Mouse (Mus musculus) liver, adult (tissue): Measurements from ENCODE around the gene Gdpgp1.

Experiments
- GATA4 ChIP-seq: IDR thresholded peaks from 2 replicates; pipeline ENCODE4 v1.6.1; 2014; ENCODE audit warnings: mild to moderate bottlenecking, low read length; ENCODE audit not compliant: insufficient replicate concordance

Gdpgp1 gene

DNA sequence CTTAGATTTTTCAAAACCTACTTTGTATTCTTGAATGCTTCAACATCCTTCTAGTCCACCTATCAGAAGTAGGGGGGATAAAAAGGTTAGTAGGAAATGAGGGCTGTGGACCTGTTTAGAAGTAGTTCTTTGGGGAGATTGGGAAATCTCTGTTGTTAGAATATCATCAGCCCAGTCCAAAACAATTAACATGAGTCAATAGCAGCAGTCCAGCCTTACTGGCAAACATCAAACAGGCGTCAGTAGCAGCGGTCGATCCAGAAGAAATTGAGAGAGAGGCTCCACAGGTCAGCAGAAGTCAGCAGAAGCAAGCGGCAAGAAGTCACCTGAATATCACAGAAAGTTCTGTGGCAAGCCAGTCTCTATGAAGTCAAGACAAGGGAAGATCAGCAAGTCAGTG, 12.2 kb downstream of the Gdpgp1 start:
- no peak for TF ChIP-seq GATA4

DNA sequence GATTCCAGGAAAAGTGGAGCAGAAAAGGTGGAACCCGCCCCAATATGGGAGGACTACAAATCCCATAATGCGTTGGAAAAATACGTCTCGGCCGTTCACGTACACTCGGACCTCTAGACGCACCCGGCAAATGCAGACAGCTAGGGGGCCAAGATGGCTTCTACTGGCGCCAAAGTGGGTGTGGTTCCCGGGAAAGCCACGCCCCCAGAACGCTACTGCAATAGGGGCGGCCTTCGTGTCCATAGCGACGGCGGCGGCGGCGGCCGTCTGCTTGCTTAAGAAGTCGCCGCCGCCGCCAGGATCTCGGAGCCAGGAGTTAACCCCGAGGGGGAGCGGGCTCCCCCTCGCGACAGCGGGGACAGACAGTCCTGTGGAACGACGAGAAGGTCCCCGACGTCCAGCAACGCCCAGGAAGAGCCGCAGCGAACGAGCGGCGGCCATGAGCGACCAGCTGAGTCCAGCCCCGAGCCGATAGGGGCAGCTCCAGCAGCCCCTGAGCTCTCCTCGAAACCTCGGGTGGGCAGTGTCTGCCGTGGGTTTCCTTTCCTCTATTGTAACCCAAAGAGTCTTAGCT, 13.6 kb downstream of the Gdpgp1 start, which contains the start of gene Ttll13:
Ttll13 (plus strand) TSS at position 229 of the 574 bp plus-strand sequence.
- TF ChIP-seq GATA4, result peak; percentile 32; the same call in 1 of the 2 replicates

DNA sequence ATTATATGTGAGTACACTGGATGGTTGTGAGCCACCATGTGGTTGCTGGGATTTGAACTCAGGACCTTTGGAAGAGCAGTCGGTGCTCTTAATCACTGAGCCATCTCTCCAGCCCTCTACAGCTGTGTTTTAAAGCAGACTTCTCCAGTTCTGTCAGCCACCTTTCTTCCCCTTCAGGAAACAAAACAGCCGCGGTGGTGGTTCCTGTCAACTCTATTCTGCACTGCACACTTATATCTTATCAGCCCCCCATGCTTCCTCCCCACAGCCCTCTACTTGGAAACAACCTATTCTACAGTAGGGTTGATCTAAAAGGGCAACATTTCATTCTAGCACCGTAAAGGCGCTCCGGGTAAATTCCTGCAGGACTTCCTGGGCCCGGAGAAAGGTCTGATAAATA, 14.2 kb downstream of the Gdpgp1 start:
- peak; percentile 36; the same call in 1 of the 2 replicates for TF ChIP-seq GATA4

DNA sequence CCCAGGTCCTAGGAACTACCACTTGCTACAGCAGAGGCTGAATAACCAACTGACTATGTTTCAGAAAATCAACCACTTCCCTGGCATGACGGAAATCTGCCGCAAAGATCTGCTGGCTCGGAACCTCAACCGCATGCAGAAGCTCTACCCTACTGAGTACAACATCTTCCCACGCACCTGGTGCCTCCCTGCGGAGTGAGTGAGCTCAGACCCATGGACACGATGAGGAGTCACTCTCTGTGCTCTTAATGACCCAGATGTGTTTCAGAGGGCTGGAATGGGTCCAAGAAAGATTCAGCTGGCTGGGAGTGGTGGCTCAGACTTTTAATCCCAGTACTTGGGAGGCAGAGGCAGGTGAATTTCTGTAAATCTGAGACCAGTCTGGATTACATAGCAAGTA, 19.8 kb downstream of the Gdpgp1 start:
- TF ChIP-seq GATA4, result no peak

DNA sequence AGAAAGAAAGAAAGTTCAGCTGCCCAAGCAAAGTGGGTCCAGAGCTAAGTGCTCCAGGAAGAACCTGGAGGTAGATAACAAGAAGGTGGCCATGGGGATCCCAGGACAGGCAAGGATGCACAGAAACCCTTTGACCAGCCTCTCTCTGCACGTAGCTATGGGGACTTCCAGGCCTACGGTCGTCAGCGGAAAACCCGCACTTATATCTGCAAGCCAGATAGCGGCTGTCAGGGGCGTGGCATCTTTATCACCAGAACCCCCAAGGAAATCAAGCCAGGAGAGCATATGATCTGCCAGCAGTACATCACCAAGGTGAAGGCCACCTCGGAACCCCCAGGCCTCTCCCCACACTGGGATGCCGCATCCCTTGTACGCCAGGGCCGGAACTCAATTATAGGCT, 20.2 kb downstream of the Gdpgp1 start:
- no peak for TF ChIP-seq GATA4

DNA sequence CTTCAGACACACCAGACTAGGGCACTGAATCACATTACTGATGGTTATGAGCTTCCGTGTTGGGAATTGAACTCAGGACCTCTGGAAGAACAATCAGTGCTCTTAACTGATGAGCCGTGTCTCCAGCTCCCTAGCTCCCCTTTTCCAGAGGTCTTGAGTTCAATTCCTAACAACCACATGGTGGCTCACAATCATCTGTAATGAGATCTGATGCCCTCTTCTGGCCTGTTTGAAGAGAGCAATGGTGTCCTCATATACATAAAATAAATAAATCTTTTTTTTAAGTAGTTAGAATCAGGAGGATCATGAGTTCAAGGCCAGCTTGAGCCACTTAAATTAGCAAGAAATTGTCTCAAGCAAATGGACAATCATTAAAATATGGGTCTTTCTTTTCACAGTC, 23.3 kb downstream of the Gdpgp1 start:
- TF ChIP-seq GATA4, result no peak

DNA sequence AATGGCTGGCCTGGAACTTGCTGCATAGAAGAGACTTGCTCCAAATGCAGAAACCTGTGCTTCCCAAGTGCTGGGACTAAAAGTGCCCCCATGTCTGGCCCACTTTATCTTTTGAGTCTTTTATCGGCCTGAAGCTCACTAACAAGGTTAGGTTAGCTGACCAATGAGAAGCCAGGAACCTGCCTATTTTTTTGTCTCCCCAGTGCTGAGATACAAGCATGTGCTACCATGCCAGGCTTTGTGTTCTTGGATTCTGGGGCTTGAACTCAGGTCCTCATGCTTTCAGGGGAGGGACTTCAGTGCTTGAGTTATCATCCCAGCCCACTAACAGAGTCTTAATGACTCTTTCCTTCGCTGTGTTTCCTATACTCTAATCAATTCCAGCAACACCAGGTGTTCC, 25.0 kb downstream of the Gdpgp1 start:
- no peak for TF ChIP-seq GATA4

DNA sequence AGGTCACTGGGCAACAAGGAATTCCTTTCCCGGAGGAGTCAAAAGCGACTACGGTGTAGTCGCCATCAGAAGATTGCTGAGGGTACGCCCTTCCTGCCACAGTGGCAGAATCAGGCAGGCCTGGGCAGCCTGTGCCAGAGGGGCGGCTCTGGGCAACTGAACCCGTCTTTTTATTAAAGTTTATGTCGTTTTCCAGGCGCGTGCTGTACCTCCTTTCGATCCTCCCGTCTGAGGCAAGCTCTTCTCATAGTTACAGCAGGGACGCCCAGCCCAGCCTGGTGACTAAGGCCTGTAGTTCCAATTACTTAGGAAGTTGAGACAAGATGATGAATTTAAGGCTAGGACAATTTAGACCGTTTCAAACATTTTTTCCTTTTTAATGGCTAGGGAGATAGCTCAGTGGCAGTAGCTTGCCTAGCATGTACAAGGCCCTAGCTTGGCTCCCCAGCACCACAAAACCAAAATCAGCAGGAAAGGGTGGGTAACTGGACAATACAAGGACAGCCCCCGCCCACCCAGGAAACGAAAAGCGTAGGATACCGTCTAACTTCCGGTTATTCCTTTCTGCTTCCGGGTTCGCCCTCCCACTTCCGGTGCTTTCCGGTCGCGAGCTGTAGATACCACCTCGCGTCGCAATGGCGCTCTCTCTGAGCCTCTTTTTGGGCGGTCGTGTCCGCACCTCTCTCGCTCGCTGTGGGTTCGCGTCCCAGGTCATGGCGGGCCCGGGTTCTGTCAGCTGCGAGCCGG, 28.1 kb downstream of the Gdpgp1 start, which contains the start of gene Ngrn:
Ngrn (plus strand) TSS at position 591 of the 747 bp plus-strand sequence.
- peak; percentile 67; the same call in 1 of the 2 replicates for TF ChIP-seq GATA4

DNA sequence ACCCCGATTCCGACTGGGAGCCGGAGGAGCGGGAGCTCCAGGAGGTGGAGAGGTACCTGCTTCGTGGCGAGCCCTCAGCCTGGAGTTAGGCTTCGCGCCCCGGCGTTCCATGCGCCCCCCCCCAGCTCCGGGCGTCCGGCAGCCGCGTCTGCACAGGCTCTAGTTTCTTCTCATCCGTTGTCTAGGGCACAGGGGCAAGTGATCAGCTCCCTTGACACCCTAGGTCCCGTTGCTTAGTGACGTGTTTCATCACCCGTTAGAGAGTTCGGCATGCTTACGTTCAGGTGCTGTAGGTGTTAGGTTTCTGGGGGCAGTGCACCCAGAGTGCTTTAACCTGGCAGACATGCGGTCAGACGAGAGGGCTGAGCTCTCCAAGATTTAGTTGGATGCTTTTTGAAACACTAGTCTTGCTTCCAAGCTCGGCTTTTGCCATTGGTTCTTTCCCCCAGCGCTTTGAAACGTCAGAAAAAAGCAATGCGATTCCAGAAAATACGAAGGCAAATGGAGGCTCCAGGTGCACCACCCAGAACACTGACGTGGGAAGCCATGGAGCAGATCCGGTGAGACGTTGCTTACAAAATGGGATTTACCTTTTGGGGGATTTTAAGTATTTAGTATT, 28.8 kb downstream of the Gdpgp1 start:
- TF ChIP-seq GATA4, result no peak

DNA sequence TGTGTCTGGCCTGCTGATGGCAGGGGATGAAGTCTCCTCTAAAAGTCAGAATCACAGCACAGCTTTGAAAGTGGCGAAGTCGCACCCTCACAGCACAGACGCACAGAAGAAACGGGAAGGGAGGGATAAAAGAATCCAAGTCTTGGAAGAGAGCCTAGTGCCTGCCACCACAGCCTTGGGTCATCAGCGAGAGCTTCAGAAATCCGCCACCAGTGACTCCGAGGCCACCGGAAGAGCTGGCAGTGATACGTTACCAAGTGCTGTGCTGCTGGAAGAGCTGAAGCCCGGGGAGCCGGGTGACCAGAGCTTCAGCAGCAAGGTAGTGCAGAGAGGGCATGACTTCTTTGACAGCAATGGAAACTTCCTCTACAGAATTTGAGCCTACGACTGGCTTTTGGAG, 31.9 kb downstream of the Gdpgp1 start:
- TF ChIP-seq GATA4, result no peak

DNA sequence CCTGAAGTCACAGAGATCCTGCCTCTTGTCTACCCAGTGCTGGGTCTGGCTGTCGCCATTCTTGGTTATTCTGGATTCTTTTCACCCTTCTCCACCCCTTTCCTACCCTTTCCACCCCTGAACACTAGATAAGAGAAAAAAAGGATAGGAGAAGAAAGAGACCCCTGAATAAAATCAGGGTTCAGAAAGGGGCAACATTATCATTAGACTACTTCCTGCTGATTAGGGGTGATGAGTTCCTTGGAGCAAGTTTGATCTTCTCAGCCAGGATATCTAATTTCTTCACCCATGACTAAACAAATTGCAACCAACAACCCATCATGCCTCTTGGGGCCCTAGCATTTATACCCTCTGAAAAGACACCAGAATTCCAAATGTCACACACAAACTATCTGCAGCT, 35.1 kb downstream of the Gdpgp1 start:
- TF ChIP-seq GATA4, result no peak

DNA sequence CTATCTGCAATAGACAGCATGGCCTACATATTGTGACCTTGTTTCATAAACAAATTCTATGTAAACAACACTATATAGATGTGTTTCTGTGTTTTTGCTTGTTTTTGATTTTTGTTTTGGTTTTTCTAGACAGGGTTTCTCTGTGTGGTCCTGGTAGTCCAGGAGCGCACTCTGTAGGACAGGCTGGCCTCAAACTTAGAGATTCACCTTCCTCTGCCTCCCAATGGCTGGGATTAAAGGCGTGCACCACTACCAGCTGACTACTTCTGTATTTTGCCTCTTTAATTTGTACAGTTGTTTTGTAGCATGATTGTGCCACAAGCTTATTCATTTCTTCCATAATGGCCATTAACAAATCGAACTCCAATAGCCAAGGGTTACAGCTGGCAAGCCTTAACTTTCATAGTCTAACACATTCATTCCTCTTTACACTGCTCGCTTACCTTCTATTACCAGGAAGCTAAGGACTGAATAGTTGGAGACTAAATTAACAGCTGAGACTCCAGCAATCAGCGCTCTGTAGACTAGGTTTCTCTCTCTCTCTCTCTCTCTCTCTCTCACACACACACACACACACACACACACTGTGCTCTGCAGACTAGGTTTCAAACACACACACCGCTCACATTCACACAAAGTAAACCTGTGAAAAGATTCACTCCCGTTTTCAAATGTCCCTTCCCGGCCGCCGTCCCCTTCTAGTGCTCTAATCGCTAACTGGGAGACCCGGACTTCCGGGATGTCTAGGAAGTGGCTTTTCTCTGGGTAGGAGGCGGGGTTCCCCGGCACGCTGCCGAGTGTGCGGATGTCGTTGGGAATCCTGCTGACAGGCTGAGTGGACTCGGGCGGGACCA, 36.5 kb downstream of the Gdpgp1 start, which contains the start of gene Vps33b:
Vps33b (plus strand) TSS at position 753 of the 854 bp plus-strand sequence.
- TF ChIP-seq GATA4, result peak; percentile 91

DNA sequence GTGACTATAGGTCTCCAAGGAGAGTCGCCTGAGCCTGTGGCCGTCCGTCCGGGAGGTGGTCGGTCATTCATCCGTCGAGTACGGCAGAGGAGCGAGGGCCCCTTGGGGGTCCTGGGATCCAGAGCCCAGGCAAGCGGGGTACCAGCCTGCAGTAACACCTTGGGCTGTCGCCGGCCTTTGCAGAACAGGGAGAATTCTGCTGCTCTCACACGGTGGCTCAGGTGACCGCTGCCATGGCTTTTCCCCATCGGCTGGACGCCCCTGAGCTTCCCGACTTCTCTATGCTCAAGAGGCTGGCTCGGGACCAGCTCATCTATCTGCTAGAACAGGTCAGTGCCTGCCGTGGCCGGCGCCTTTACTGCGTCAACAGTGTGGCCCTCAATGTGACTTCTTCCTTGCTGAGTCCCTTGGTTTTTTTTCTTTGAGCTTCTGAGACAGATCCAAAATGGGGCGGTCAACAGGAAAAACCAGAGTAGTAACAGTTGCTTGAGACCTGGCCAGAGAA, 37.1 kb downstream of the Gdpgp1 start:
- no peak for TF ChIP-seq GATA4

DNA sequence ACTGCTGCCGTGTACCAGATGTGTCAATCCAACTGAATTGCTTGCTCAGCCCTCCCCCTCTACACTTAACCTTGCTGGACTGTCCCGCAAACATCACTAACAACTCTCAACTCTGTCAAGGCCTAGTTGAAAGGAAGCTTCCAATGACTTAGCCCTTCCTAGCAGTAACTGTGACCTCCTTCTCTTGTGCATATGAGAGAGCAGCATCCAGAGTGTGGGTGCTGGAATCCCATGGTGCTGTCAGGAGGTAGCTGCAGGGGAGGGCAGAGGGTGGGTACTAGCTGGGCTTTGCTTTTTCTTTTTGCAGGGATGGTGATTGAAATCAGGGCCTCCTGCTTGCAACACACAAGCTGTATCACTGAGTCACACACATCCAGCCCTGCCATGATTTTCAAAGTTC, 40.8 kb downstream of the Gdpgp1 start:
- no peak for TF ChIP-seq GATA4

DNA sequence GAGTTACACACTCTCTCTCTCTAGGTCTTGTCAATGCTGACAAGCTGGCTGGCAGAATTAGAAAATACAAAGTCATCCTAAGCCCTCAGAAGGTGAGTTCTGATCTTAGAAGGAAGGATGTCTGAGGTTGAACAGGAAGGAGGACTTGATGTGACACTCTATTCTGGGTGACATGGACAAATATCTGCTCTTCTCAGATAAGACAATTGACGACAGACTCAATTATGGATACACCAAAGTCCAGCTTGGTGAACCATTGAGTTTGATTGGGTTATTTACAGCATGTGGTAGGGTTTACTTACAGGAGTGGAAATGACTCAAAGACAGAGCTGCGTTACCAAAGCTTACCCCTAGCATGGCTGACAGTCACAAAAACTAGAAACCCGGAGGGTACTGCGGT, 43.7 kb downstream of the Gdpgp1 start:
- TF ChIP-seq GATA4, result no peak
